Mouse (Mus musculus): ENCODE measurements around the gene Rars2. TPM values are rescaled to one million over a fixed set of nuclear protein-coding genes. Genes with fewer than 3 reads are reported as not detected.

Gene Rars2
- polyA plus RNA-seq, 1 experiment from 2014 or later, result 18.1 TPM

- Histone ChIP-seq H3K4me1 (ENCODE audit: insufficient read depth) (peaks cover 25% of the 10 kb centered on the region), H3K4me3 (ENCODE audit: low read depth, low read length) (peak overlapping the region; percentile 93), H3K9ac (replicated peaks) (peak overlapping the region; percentile 90), H3K27ac (ENCODE audit: low read depth) (peak overlapping the region; percentile 93), H3K4me2 (ENCODE audit: low read depth, low read length) (peak overlapping the region; percentile 96), H3K27me3 (ENCODE audit: insufficient read depth, low read length) (no peaks in the 10 kb centered on the region), H3K9me3 (ENCODE audit: low read length) (no peaks in the 10 kb centered on the region), H3K36me3 (replicated peaks; ENCODE audit: insufficient read depth, low read length) (no peaks in the 10 kb centered on the region)
- 1% methylated on average over 13 of the region's 13 CpGs for WGBS (ENCODE audit: insufficient replicate concordance)
- DNase-seq (peak; percentile 31), ATAC-seq (no peak)
- no peak for TF ChIP-seq CTCF (IDR thresholded peaks at IDR 0.05; ENCODE audit: low read depth)
- TF ChIP-seq EP300 (IDR thresholded peaks at IDR 0.05; ENCODE audit: low read depth), result no peak
Measured at GRCm38 (mm10) chr4:34615303-34615702, 546 bp downstream of the Rars2 start.

- Histone ChIP-seq H3K4me1 (ENCODE audit: insufficient read depth) (peaks cover 25% of the 10 kb centered on the region), H3K4me3 (ENCODE audit: low read depth, low read length) (peak overlapping the region; percentile 93; the same call in 1 of the 2 replicates), H3K4me2 (ENCODE audit: low read depth, low read length) (peak overlapping the region; percentile 96), H3K36me3 (replicated peaks; ENCODE audit: insufficient read depth, low read length) (no peaks in the 10 kb centered on the region), H3K9me3 (ENCODE audit: low read length) (no peaks in the 10 kb centered on the region), H3K27ac (ENCODE audit: low read depth) (no peak overlapping the region), H3K27me3 (ENCODE audit: insufficient read depth, low read length) (no peaks in the 10 kb centered on the region), H3K9ac (replicated peaks) (peak overlapping the region; percentile 90)
- WGBS (ENCODE audit: insufficient replicate concordance), result 67% methylated on average over 8 of the region's 8 CpGs
- DNase-seq, result no peak
- ATAC-seq, result no peak
- TF ChIP-seq CTCF (IDR thresholded peaks at IDR 0.05; ENCODE audit: low read depth) (no peak), EP300 (IDR thresholded peaks at IDR 0.05; ENCODE audit: low read depth) (no peak)
Measured at GRCm38 (mm10) chr4:34616146-34616545, 1.4 kb downstream of the Rars2 start.

GRCm38 (mm10) chr4:34625556-34625955 is 10.8 kb downstream of the Rars2 start:
- WGBS (ENCODE audit: insufficient replicate concordance), result 84% methylated on average over 4 of the region's 4 CpGs
- no peaks in the 10 kb centered on the region for H3K27me3 ChIP-seq (ENCODE audit: insufficient read depth, low read length)
- no peak overlapping the region for H3K27ac ChIP-seq (ENCODE audit: low read depth)
- TF ChIP-seq CTCF (IDR thresholded peaks at IDR 0.05; ENCODE audit: low read depth) (no peak), EP300 (IDR thresholded peaks at IDR 0.05; ENCODE audit: low read depth) (no peak)
- H3K9me3 ChIP-seq (ENCODE audit: low read length), result no peaks in the 10 kb centered on the region
- no peaks in the 10 kb centered on the region for H3K4me1 ChIP-seq (ENCODE audit: insufficient read depth)
- ATAC-seq (no peak), DNase-seq (no peak)
- no peak overlapping the region for H3K4me2 ChIP-seq (ENCODE audit: low read depth, low read length)
- no peak overlapping the region for H3K4me3 ChIP-seq (ENCODE audit: low read depth, low read length)
- peaks cover 15% of the 10 kb centered on the region for H3K36me3 ChIP-seq (replicated peaks; ENCODE audit: insufficient read depth, low read length)
- no peak overlapping the region for H3K9ac ChIP-seq (replicated peaks)

- no peaks in the 10 kb centered on the region for H3K4me1 ChIP-seq (ENCODE audit: insufficient read depth)
- H3K9ac ChIP-seq (replicated peaks), result no peak overlapping the region
- TF ChIP-seq EP300 (IDR thresholded peaks at IDR 0.05; ENCODE audit: low read depth), result no peak
- H3K36me3 ChIP-seq (replicated peaks; ENCODE audit: insufficient read depth, low read length), result peaks cover 15% of the 10 kb centered on the region
- DNase-seq (no peak), ATAC-seq (no peak)
- 92% methylated on average over 6 of the region's 6 CpGs for WGBS (ENCODE audit: insufficient replicate concordance)
- no peaks in the 10 kb centered on the region for H3K27me3 ChIP-seq (ENCODE audit: insufficient read depth, low read length)
- H3K4me2 ChIP-seq (ENCODE audit: low read depth, low read length), result no peak overlapping the region
- H3K4me3 ChIP-seq (ENCODE audit: low read depth, low read length), result no peak overlapping the region
- no peak overlapping the region for H3K27ac ChIP-seq (ENCODE audit: low read depth)
- H3K9me3 ChIP-seq (ENCODE audit: low read length), result no peaks in the 10 kb centered on the region
Measured at GRCm38 (mm10) chr4:34626401-34626800, 11.6 kb downstream of the Rars2 start.

GRCm38 (mm10) chr4:34629956-34630355 is 15.2 kb downstream of the Rars2 start:
- H3K27ac ChIP-seq (ENCODE audit: low read depth), result no peak overlapping the region
- no peaks in the 10 kb centered on the region for H3K27me3 ChIP-seq (ENCODE audit: insufficient read depth, low read length)
- WGBS (ENCODE audit: insufficient replicate concordance), result 59% methylated on average over 1 of the region's 1 CpGs
- no peaks in the 10 kb centered on the region for H3K9me3 ChIP-seq (ENCODE audit: low read length)
- no peak overlapping the region for H3K4me3 ChIP-seq (ENCODE audit: low read depth, low read length)
- H3K36me3 ChIP-seq (replicated peaks; ENCODE audit: insufficient read depth, low read length), result peaks cover 13% of the 10 kb centered on the region
- TF ChIP-seq EP300 (IDR thresholded peaks at IDR 0.05; ENCODE audit: low read depth) (no peak), CTCF (IDR thresholded peaks at IDR 0.05; ENCODE audit: low read depth) (no peak)
- H3K9ac ChIP-seq (replicated peaks), result no peak overlapping the region
- H3K4me2 ChIP-seq (ENCODE audit: low read depth, low read length), result no peak overlapping the region
- no peak for ATAC-seq
- H3K4me1 ChIP-seq (ENCODE audit: insufficient read depth), result no peaks in the 10 kb centered on the region
- DNase-seq, result no peak

- Histone ChIP-seq H3K36me3 (replicated peaks; ENCODE audit: insufficient read depth, low read length) (peaks cover 14% of the 10 kb centered on the region), H3K4me1 (ENCODE audit: insufficient read depth) (no peaks in the 10 kb centered on the region), H3K4me3 (ENCODE audit: low read depth, low read length) (no peak overlapping the region), H3K27me3 (ENCODE audit: insufficient read depth, low read length) (no peaks in the 10 kb centered on the region), H3K9me3 (ENCODE audit: low read length) (no peaks in the 10 kb centered on the region), H3K4me2 (ENCODE audit: low read depth, low read length) (no peak overlapping the region), H3K9ac (replicated peaks) (no peak overlapping the region), H3K27ac (ENCODE audit: low read depth) (no peak overlapping the region)
- no peak for TF ChIP-seq EP300 (IDR thresholded peaks at IDR 0.05; ENCODE audit: low read depth)
- TF ChIP-seq CTCF (IDR thresholded peaks at IDR 0.05; ENCODE audit: low read depth), result no peak
- 91% methylated on average over 7 of the region's 7 CpGs for WGBS (ENCODE audit: insufficient replicate concordance)
- no peak for ATAC-seq
- DNase-seq, result no peak
Measured at GRCm38 (mm10) chr4:34634129-34634528, 19.4 kb downstream of the Rars2 start.

GRCm38 (mm10) chr4:34636036-34636435 is 21.3 kb downstream of the Rars2 start:
- Histone ChIP-seq H3K27me3 (ENCODE audit: insufficient read depth, low read length) (no peaks in the 10 kb centered on the region), H3K4me1 (ENCODE audit: insufficient read depth) (no peaks in the 10 kb centered on the region), H3K9ac (replicated peaks) (no peak overlapping the region), H3K27ac (ENCODE audit: low read depth) (no peak overlapping the region), H3K9me3 (ENCODE audit: low read length) (no peaks in the 10 kb centered on the region), H3K4me2 (ENCODE audit: low read depth, low read length) (no peak overlapping the region), H3K4me3 (ENCODE audit: low read depth, low read length) (no peak overlapping the region), H3K36me3 (replicated peaks; ENCODE audit: insufficient read depth, low read length) (peaks cover 20% of the 10 kb centered on the region)
- DNase-seq (no peak), ATAC-seq (no peak)
- no peak for TF ChIP-seq EP300 (IDR thresholded peaks at IDR 0.05; ENCODE audit: low read depth)
- no peak for TF ChIP-seq CTCF (IDR thresholded peaks at IDR 0.05; ENCODE audit: low read depth)
- 64% methylated on average over 5 of the region's 5 CpGs for WGBS (ENCODE audit: insufficient replicate concordance)

Measured in liver, postnatal 0 days (tissue).